Mouse (Mus musculus) hindbrain, postnatal 0 days (tissue): ENCODE results near the gene Nwd1. TPM values are rescaled to one million over a fixed set of nuclear protein-coding genes. Genes with fewer than 3 reads are reported as not detected.
"Not testable (repeated sequence)": the region's sequence is repeated elsewhere in the genome, so short reads cannot be mapped to it uniquely, and the experiment has no call there.

ENCODE experiments used
- ATAC-seq: fragments of 200-750 bp; cut with Nextera tagmentation; 2 replicates; pipeline ENCODE4 v1.8.0; 2017; ENCODE audit warnings: mild to moderate bottlenecking, moderate TSS enrichment, moderate library complexity
- DNase-seq: peaks from one replicate; pipeline ENCODE4 v3.0.0-alpha.2; 2015; ENCODE audit warnings: low spot score
- H3K27ac ChIP-seq: fragments of 300-500 bp; sonication (generic); 2 replicates; pipeline ENCODE4 v1.5.1; 2014; ENCODE audit warnings: mild to moderate bottlenecking
- H3K27me3 ChIP-seq: fragments of 300-500 bp; sonication (generic); 2 replicates; pipeline ENCODE4 v1.6.1; 2014; ENCODE audit warnings: low read length, mixed read lengths; ENCODE audit not compliant: insufficient read depth
- H3K36me3 ChIP-seq: fragments of 300-500 bp; sonication (generic); 2 replicates; pipeline ENCODE4 v1.6.1; 2014; ENCODE audit warnings: low read length, mixed read lengths; ENCODE audit not compliant: insufficient read depth
- H3K4me1 ChIP-seq: fragments of 300-500 bp; sonication (generic); 2 replicates; pipeline ENCODE4 v1.6.1; 2014; ENCODE audit warnings: antibody characterized with exemption, low read length, mixed read lengths; ENCODE audit not compliant: insufficient read depth
- H3K4me2 ChIP-seq: fragments of 300-500 bp; sonication (generic); 2 replicates; pipeline ENCODE4 v1.6.1; 2014; ENCODE audit warnings: low read depth, mild to moderate bottlenecking, low read length, moderate library complexity, mixed read lengths
- H3K4me3 ChIP-seq: fragments of 300-500 bp; sonication (generic); 2 replicates; pipeline ENCODE4 v1.5.1; 2014; ENCODE audit warnings: low read length
- H3K9ac ChIP-seq: fragments of 300-500 bp; sonication (generic); replicated peaks from 2 replicates; pipeline ENCODE4 v1.6.1; 2014; ENCODE audit warnings: mild to moderate bottlenecking, low read length, moderate library complexity, mixed read lengths
- H3K9me3 ChIP-seq: fragments of 300-500 bp; sonication (generic); 2 replicates; pipeline ENCODE4 v1.6.1; 2016; ENCODE audit warnings: low read length, mixed read lengths
- CTCF ChIP-seq: IDR thresholded peaks from 2 replicates; pipeline ENCODE4 v1.5.1; 2016; ENCODE audit warnings: antibody characterized with exemption, control low read depth, low read depth
- WGBS: fragments of 180-500 bp; shearing (Covaris S2); extraction: QIAGEN DNeasy Blood & Tissue Kit; methylation state at CpG from one replicate; pipeline ENCODE4 v1.1.7; 2014; 5-methylcytosine and 5-hydroxymethylcytosine counted together
- polyA plus RNA-seq: library from polyadenylated mRNA; unstranded; fragments of >200 nt; fragmentation: Nextera tagmentation; extraction: Ambion mirVana; gene quantifications from 2 replicates; pipeline ENCODE4 v1.2.1, GENCODE M21; 2015
- total RNA-seq: library from RNA; depleted of rRNA; stranded (reverse); fragments of >200 nt; gene quantifications from 2 replicates; pipeline ENCODE4 v1.2.3, GENCODE M21; 2014

Gene Nwd1
- total and polyA plus RNA-seq, 2 experiments from 2014 or later: 3.1 to 50.7 TPM

DNA sequence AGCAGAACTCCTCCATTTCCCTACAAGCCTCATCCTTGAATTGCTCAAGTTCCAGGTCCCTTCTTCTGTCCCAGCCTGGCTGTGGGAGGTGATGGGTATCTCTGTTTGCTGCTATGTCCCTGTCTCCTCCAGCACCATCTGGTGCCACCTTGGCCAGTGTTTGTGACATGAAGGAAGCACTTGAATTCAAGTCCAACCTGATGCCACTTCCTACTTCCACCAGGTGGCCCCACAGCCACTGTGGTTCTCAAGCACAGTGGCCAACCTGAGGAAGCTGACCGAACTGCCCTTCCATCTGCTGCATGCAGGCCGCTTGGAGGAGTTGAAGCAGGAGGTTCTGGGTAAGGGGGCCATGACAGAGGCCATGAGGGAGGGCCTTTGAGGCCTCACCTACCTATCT is 27.7 kb downstream of the Nwd1 start:
- Histone ChIP-seq H3K9me3 (no peaks in the 10 kb centered on the region), H3K4me3 (no peak overlapping the region), H3K9ac (no peak overlapping the region), H3K27me3 (no peaks in the 10 kb centered on the region), H3K4me1 (no peaks in the 10 kb centered on the region), H3K36me3 (no peaks in the 10 kb centered on the region; the same call in 1 of the 2 replicates), H3K27ac (no peak overlapping the region), H3K4me2 (no peak overlapping the region)
- no peak for DNase-seq
- ATAC-seq: no peak
- 94% methylated on average over 2 of the region's 2 CpGs for WGBS
- 0 out of 2 replicates have a peak, but pooled peaks have one; percentile 31 for TF ChIP-seq CTCF

DNA sequence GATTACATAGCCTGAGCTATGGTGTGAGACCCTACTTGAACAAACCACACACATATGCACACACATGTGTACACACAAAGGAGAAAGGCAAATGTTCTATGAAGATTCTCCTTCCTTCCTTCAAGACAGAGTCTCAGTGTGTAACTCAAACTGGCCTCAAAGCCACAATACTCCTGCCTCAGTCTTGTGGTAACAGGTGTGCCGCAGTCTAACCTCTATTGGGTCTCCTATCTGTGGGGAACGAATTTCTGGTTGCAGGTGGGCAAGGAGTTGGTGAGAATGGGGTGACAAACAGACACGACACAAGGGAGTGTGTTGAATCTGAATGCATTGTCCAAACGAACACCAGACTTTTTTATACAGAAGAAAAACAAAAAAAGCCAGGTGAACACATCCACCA is 29.9 kb downstream of the Nwd1 start:
- no peak overlapping the region for H3K9ac ChIP-seq
- H3K4me2 ChIP-seq: no peak overlapping the region
- TF ChIP-seq CTCF: no peak
- H3K27me3 ChIP-seq: no peaks in the 10 kb centered on the region
- ATAC-seq (no peak), DNase-seq (no peak)
- H3K27ac ChIP-seq: no peak overlapping the region
- H3K9me3 ChIP-seq: no peaks in the 10 kb centered on the region
- H3K36me3 ChIP-seq: no peaks in the 10 kb centered on the region; the same call in 1 of the 2 replicates
- H3K4me3 ChIP-seq: no peak overlapping the region
- 65% methylated on average over 4 of the region's 4 CpGs for WGBS
- H3K4me1 ChIP-seq: no peaks in the 10 kb centered on the region

DNA sequence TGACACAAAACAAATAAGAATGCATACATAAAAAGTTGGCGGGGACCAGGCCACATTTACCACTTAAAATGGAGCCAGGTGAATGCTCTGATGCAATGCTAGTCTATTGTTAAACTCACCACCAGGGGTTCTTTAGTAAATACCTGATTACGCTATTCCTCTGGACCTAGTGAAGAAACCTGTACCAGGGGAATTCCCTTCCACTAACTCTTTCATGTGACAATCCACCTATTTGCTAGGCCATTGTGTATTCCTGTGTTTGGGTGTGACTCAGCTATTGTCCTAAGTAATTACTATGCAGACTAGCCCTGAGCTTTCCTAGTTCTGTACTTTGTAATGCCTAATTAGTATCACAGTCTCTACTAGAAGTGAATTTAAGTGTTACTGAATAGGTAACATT is 30.3 kb downstream of the Nwd1 start:
- not testable (repeated sequence) for H3K9me3 ChIP-seq, H3K4me1 ChIP-seq, H3K4me3 ChIP-seq, H3K4me2 ChIP-seq, ATAC-seq, H3K9ac ChIP-seq, H3K27ac ChIP-seq, H3K27me3 ChIP-seq, DNase-seq, H3K36me3 ChIP-seq
- whole genome bisulfite sequencing: 59% methylated on average over 2 of the region's 2 CpGs

DNA sequence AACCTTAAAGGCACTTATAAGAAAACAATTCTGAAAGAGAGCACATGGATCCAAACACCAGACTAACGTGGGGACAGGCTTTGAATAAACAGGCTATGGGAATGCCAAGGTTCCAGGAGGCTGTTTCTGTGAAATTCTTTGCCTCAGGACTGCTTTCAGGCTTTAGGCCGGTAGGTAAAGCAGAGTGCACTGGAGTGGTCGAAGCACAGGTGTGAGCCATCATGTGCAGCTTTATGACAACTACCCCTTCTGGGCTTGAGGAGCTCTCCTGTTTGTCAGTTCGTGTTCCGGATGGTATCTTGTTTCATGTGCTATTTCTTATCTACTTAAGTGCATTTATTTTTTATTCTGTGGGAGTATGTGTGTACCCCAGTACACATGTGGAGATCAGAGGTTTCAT is 30.8 kb downstream of the Nwd1 start:
- 70% methylated on average over 5 of the region's 5 CpGs for WGBS
- TF ChIP-seq CTCF: no peak
- no peak overlapping the region for H3K4me2 ChIP-seq
- no peaks in the 10 kb centered on the region for H3K27me3 ChIP-seq
- H3K9ac ChIP-seq: no peak overlapping the region
- H3K27ac ChIP-seq: no peak overlapping the region
- no peaks in the 10 kb centered on the region for H3K4me1 ChIP-seq
- ATAC-seq (no peak), DNase-seq (no peak)
- no peaks in the 10 kb centered on the region; the same call in 1 of the 2 replicates for H3K36me3 ChIP-seq
- H3K4me3 ChIP-seq: no peak overlapping the region
- H3K9me3 ChIP-seq: no peaks in the 10 kb centered on the region

DNA sequence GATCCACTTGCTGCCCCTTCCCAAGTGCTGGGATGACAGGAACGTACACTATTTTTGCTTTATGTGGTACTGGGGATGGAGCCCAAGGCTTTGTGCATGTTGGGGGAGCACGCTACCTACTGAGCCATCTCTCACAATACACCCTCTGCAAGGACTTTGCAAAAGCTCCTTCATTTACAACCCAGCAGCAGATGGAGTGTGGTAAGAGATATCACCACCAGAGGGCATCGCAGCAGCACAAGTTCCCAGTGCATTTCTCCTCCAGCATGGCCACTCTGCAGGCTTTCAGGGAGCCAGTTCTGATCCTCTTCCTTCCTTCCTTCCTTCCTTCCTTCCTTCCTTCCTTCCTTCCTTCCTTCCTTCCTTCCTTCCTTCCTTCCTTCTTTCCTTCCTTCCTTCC is 33.6 kb downstream of the Nwd1 start:
- WGBS: 11% methylated on average over 3 of the region's 3 CpGs
- no peak overlapping the region for H3K9ac ChIP-seq
- H3K27me3 ChIP-seq: no peaks in the 10 kb centered on the region
- H3K9me3 ChIP-seq: no peaks in the 10 kb centered on the region
- H3K4me1 ChIP-seq: no peaks in the 10 kb centered on the region
- peak; percentile 87 for TF ChIP-seq CTCF
- no peak overlapping the region for H3K27ac ChIP-seq
- peak; percentile 62; the same call in 1 of the 2 replicates for ATAC-seq
- H3K36me3 ChIP-seq: no peaks in the 10 kb centered on the region; the same call in 1 of the 2 replicates
- peak; percentile 80 for DNase-seq
- no peak overlapping the region for H3K4me2 ChIP-seq
- no peak overlapping the region for H3K4me3 ChIP-seq

DNA sequence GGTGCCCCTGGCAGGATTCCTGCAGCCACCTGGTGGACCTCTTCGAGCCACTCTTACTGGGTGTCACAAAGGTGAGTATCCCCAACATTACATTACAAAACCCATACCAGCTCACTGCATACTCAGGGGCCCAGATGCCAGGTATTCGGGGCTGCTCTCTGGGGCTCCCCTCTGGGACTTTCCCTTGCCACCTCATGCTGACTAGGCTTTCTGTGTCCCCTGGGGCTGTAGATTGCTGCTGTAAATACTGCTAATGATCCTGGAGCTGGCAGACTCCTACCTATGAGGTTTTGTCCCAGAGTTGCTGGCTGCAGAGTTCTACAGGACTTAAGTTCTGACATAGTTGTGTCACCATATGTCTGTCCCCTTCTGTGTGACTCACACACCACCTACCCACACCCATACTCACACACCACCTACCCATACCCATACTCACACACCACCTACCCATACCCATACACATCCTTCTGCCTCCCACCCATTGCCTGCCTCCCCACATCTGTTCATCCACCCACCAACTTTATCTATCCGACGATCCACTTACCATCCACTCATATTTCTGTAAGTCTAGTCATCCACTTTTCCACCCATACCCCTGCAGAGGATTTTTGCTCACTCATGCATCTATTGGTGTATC is 35.7 kb downstream of the Nwd1 start:
- Histone ChIP-seq H3K9me3 (no peaks in the 10 kb centered on the region), H3K36me3 (no peaks in the 10 kb centered on the region), H3K4me2 (no peak overlapping the region), H3K4me1 (no peaks in the 10 kb centered on the region), H3K27ac (no peak overlapping the region), H3K9ac (no peak overlapping the region), H3K27me3 (no peaks in the 10 kb centered on the region), H3K4me3 (no peak overlapping the region)
- DNase-seq: no peak
- no peak for TF ChIP-seq CTCF
- 88% methylated on average over 4 of the region's 4 CpGs for WGBS
- no peak for ATAC-seq

DNA sequence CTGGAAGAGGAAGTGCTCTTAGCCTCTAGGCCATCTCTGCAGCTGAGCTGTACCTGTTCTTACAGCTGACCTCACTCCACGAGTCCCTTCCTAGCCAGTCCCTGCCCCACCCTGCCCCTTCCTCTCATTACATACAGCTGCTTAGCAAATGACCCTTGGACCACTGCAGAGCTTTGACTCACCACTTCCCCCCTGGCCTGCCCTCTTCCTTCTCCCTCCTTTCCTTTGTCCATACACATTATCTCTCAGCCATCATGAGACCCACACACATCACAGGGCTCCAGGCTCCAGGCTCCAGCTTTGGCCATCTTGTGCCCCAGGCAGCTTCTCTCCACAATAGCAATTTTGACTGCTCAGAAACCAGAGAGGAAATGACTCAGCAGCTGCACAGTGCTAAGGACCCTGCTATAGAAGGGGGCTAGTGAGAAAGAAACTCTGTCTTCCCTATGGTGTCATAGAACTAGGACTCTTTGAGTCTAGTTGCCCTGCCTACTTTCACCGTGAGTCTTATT is 36.6 kb downstream of the Nwd1 start:
- TF ChIP-seq CTCF: no peak
- no peaks in the 10 kb centered on the region for H3K27me3 ChIP-seq
- DNase-seq (no peak), ATAC-seq (no peak)
- WGBS: 61% methylated on average over 2 of the region's 2 CpGs
- no peak overlapping the region for H3K27ac ChIP-seq
- no peak overlapping the region for H3K9ac ChIP-seq
- H3K4me2 ChIP-seq: no peak overlapping the region
- no peak overlapping the region for H3K4me3 ChIP-seq
- H3K36me3 ChIP-seq: no peaks in the 10 kb centered on the region
- H3K9me3 ChIP-seq: no peaks in the 10 kb centered on the region
- no peaks in the 10 kb centered on the region for H3K4me1 ChIP-seq

DNA sequence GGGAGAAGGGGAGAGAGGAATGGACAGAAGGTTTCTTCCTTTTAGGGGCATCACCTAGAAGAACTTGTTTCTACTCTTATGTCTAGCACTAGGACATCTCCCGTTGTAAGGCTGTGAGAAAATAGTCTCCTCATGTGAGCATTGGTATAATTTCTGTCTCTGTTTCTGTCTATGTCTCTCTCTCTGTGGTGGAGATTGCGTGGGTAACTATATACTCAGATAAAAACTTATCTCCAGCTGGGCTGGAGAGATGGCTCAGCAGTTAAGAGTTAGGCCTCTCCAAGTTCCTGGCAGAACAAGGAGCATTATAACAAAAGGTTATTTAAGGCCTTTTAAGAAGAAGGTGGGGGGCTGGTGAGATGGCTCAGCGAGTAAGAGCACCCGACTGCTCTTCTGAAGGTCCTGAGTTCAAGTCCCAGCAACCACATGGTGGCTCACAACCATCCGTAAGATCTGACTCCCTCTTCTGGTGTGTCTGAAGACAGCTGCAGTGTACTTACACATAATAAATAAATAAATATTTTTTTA is 37.1 kb downstream of the Nwd1 start:
- not testable (repeated sequence) for H3K27me3 ChIP-seq, H3K9me3 ChIP-seq, DNase-seq, H3K4me1 ChIP-seq, ATAC-seq, H3K27ac ChIP-seq, H3K4me3 ChIP-seq, H3K36me3 ChIP-seq, H3K9ac ChIP-seq, H3K4me2 ChIP-seq
- WGBS: 91% methylated on average over 5 of the region's 5 CpGs
